Mouse (Mus musculus) hindbrain, embryonic 16.5 days (tissue): ENCODE measurements around the gene Acsm4. TPM values are rescaled to one million over a fixed set of nuclear protein-coding genes. Genes with fewer than 3 reads are reported as not detected.
"Not testable (repeated sequence)": the region's sequence is repeated elsewhere in the genome, so short reads cannot be mapped to it uniquely, and the experiment has no call there.

ENCODE experiments used
- ATAC-seq: fragments of 200-750 bp; cut with Nextera tagmentation; 2 replicates; pipeline ENCODE4 v1.8.0; 2017; ENCODE audit warnings: moderate TSS enrichment, moderate library complexity
- H3K27ac ChIP-seq: fragments of 300-500 bp; sonication (generic); 2 replicates; pipeline ENCODE4 v1.5.1; 2014; ENCODE audit warnings: low read depth, mild to moderate bottlenecking, control low read depth, low read length, moderate library complexity
- H3K27me3 ChIP-seq: fragments of 300-500 bp; sonication (generic); replicated peaks from 2 replicates; pipeline ENCODE4 v1.6.1; 2014; ENCODE audit warnings: low read length; ENCODE audit not compliant: control insufficient read depth, insufficient read depth
- H3K36me3 ChIP-seq: fragments of 300-500 bp; sonication (generic); 2 replicates; pipeline ENCODE4 v1.6.1; 2014; ENCODE audit warnings: mild to moderate bottlenecking, low read length, moderate library complexity, mixed read lengths; ENCODE audit not compliant: control insufficient read depth, insufficient read depth
- H3K4me1 ChIP-seq: fragments of 300-500 bp; sonication (generic); 2 replicates; pipeline ENCODE4 v1.6.1; 2014; ENCODE audit warnings: low read depth, low read length; ENCODE audit not compliant: control insufficient read depth, insufficient read depth
- H3K4me2 ChIP-seq: fragments of 300-500 bp; sonication (generic); 2 replicates; pipeline ENCODE4 v1.6.1; 2014; ENCODE audit warnings: mild to moderate bottlenecking, low read length, control low read depth, moderate library complexity
- H3K4me3 ChIP-seq: fragments of 300-500 bp; sonication (generic); 2 replicates; pipeline ENCODE4 v1.5.1; 2014; ENCODE audit warnings: mild to moderate bottlenecking, low read length, control low read depth, moderate library complexity
- H3K9ac ChIP-seq: fragments of 300-500 bp; sonication (generic); 2 replicates; pipeline ENCODE4 v1.6.1; 2014; ENCODE audit warnings: low read depth, mild to moderate bottlenecking, control low read depth, low read length, moderate library complexity
- H3K9me3 ChIP-seq: fragments of 300-500 bp; sonication (generic); 2 replicates; pipeline ENCODE4 v1.6.1; 2014; ENCODE audit warnings: mild to moderate bottlenecking, low read length, moderate library complexity; ENCODE audit not compliant: control insufficient read depth
- WGBS: fragments of 180-500 bp; shearing (Covaris S2); extraction: QIAGEN DNeasy Blood & Tissue Kit; methylation state at CpG from one replicate; pipeline ENCODE4 v1.1.7; 2014; 5-methylcytosine and 5-hydroxymethylcytosine counted together
- polyA plus RNA-seq: library from polyadenylated mRNA; unstranded; fragments of >200 nt; fragmentation: Nextera tagmentation; extraction: Ambion mirVana; gene quantifications from 2 replicates; pipeline ENCODE4 v1.2.1, GENCODE M21; 2015

Gene Acsm4
- polyA plus RNA-seq, 1 experiment from 2014 or later: not detected

DNA sequence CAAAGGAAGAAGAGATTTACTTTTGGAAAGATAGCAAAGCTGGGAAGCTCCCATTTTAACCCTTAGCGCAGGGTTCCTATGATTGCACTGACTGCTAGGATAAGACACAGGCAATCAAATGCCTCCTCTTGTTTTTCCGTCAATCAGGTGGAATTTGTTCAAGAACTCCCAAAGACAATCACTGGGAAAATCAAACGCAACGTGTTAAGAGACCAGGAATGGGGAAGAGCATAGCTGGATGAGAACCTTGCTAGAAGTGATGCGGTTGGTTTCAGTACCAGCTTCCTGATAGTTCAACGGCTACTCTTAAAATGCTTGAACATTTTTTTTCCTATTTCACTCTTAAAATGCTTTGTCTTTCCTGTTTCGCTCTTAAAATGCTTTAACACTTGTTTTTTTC lies 24.3 kb downstream of the Acsm4 start:
- Histone ChIP-seq H3K27ac (no peak overlapping the region), H3K9me3 (no peaks in the 10 kb centered on the region), H3K9ac (no peak overlapping the region), H3K36me3 (peaks cover 31% of the 10 kb centered on the region), H3K4me2 (no peak overlapping the region), H3K27me3 (no peaks in the 10 kb centered on the region), H3K4me3 (no peak overlapping the region), H3K4me1 (no peaks in the 10 kb centered on the region)
- ATAC-seq: no peak
- 93% methylated on average over 7 of the region's 7 CpGs for WGBS

DNA sequence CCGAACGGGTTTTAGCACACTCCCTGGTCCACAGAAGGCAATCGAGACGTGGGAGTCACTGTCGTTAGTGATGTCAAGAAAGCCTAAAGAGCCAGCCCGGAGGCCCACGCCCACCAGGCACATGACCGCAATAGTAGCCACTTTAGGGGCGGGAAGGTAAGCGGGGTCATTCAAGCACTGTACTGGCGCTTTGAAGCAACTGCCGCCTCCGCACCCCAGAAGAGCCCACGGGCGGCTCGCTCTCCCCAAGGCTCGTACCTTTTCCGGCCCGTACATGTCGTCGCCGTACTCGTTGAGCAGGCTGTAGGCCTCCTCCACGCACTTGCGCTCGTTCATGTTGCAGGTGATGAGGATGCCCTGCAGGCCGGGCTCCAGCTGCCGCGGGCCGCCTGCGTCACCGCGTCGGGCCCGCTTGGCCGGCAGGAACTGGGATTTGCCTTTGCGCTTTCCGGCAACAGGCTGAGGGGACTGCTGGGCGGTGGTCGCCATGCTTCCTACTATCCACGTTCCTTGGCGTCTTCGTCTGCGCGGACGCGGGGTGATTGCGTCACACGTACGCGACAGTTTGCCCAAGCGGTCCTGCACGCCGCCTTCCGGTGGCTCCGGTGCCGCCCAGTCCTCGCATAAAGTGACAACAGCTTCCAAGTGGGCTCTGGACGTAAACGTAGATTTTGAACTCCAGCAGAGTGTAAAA lies 30.6 kb downstream of the Acsm4 start, which contains the start of gene Thumpd1:
Thumpd1 (minus strand) TSS at position 546 of the 694 bp plus-strand sequence.
- peak within 1 kb of the TSS; percentile 69 for H3K4me2 ChIP-seq
- peak within 1 kb of the TSS; percentile 71 for H3K27ac ChIP-seq
- H3K9me3 ChIP-seq: no peaks in the 10 kb centered on the region
- peaks cover 3% of the 10 kb centered on the region for H3K4me1 ChIP-seq
- peaks cover 29% of the 10 kb centered on the region for H3K36me3 ChIP-seq
- ATAC-seq: peak; percentile 98
- peak within 1 kb of the TSS; percentile 72 for H3K4me3 ChIP-seq
- peak within 1 kb of the TSS; percentile 78 for H3K9ac ChIP-seq
- under 1% methylated on average over 60 of the region's 60 CpGs for WGBS
- H3K27me3 ChIP-seq: 0 out of 2 replicates have a peak, but pooled peaks cover 2% of the 10 kb centered on the region

DNA sequence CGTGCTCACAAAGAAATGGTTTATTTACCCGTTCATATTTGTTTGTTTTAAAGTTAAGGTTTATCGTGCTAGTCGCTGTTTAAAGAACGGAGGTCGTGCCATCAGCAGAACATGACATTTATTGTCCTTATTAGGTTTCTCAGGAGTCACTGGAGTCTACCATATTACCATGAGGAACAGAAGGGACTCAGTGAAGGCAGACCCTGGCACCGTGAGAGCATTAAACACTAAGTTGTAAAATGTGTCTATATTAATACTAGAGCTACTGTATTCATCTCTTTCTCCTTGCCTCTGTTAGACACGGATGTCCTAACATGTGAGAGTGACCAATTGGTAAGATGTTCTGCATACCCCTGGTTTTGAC lies 31.1 kb downstream of the Acsm4 start:
- H3K36me3 ChIP-seq: peaks cover 24% of the 10 kb centered on the region
- H3K9ac ChIP-seq: peak overlapping the region; percentile 16
- no peak overlapping the region for H3K27ac ChIP-seq
- H3K4me1 ChIP-seq: peaks cover 3% of the 10 kb centered on the region
- H3K4me2 ChIP-seq: peak overlapping the region; percentile 51
- WGBS: 13% methylated on average over 8 of the region's 8 CpGs
- 0 out of 2 replicates have a peak, but pooled peaks cover 2% of the 10 kb centered on the region for H3K27me3 ChIP-seq
- no peaks in the 10 kb centered on the region for H3K9me3 ChIP-seq
- H3K4me3 ChIP-seq: peak overlapping the region; percentile 72
- ATAC-seq: peak; percentile 65

DNA sequence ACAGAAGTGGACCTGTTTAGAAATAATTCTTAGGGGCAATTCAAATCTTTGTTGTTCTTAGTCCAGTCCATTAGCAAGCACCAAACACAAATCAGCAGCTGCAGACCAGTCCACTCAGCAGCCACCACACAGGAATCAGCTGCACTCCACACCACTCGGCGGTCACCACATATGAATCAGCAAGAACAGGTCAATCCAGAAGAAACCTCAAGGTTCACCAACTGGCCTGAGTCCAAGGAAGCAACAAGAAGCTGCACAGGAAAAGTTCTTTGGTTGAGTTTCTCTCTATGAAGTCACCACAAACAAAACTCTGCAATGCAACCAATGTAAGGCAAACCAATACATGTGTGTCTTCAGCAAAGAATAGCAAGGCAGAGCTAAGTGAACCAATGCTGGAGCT lies 37.8 kb downstream of the Acsm4 start:
- no peak overlapping the region for H3K4me3 ChIP-seq
- H3K36me3 ChIP-seq: no peaks in the 10 kb centered on the region
- 0 out of 2 replicates have a peak, but pooled peaks cover 2% of the 10 kb centered on the region for H3K27me3 ChIP-seq
- no peak for ATAC-seq
- no peaks in the 10 kb centered on the region for H3K9me3 ChIP-seq
- WGBS: 93% methylated on average over 2 of the region's 2 CpGs
- H3K4me1 ChIP-seq: no peaks in the 10 kb centered on the region
- H3K27ac ChIP-seq: no peak overlapping the region
- no peak overlapping the region for H3K9ac ChIP-seq
- no peak overlapping the region for H3K4me2 ChIP-seq

DNA sequence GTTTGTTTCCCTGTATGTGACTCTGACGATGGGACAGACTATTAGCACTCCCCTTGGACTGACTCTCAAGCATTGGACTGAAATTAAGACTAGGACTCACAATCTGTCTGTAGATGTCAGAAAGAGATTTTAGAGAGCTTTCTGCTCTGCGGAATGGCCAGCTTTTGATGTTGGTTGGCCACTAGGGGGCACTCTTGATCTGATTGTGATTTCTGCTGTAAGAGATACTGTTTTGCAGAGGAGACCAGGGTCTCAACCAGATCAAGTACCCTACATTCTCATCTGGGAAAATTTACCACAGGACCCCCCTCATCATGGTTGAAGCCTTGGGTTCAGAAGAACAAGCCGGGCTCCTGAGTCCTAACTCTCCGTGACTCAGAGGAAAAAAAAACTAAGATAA lies 41.4 kb downstream of the Acsm4 start:
- H3K36me3 ChIP-seq, ATAC-seq, H3K4me1 ChIP-seq, H3K9me3 ChIP-seq, H3K27me3 ChIP-seq, H3K9ac ChIP-seq, H3K4me2 ChIP-seq, H3K27ac ChIP-seq, H3K4me3 ChIP-seq: not testable (repeated sequence)
- 81% methylated on average over 4 of the region's 4 CpGs for WGBS

DNA sequence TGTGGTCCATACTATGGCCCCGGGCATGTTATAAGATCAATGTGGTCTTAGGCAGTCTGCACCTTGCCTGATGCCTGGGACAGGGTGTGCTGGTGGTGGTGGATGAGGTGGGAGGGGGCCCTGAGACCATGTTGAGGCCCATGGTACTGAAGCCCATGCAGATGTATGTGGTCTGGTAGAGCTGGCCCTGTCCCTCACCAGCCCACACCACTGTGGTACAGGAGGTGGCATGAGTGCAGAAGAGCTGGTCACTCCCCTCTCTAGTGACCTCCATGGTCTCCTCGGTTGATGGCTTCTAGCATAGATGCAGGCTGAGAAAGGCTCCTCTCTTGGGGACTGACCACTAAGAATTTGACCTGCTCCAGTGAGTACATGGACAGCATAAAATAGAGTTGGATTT lies 49.1 kb downstream of the Acsm4 start:
- no peak for ATAC-seq
- no peaks in the 10 kb centered on the region for H3K4me1 ChIP-seq
- H3K4me2 ChIP-seq: no peak overlapping the region
- WGBS: 83% methylated on average over 2 of the region's 2 CpGs
- no peaks in the 10 kb centered on the region for H3K9me3 ChIP-seq
- H3K27ac ChIP-seq: no peak overlapping the region
- no peak overlapping the region for H3K9ac ChIP-seq
- H3K27me3 ChIP-seq: no peaks in the 10 kb centered on the region
- H3K36me3 ChIP-seq: no peaks in the 10 kb centered on the region
- H3K4me3 ChIP-seq: no peak overlapping the region

DNA sequence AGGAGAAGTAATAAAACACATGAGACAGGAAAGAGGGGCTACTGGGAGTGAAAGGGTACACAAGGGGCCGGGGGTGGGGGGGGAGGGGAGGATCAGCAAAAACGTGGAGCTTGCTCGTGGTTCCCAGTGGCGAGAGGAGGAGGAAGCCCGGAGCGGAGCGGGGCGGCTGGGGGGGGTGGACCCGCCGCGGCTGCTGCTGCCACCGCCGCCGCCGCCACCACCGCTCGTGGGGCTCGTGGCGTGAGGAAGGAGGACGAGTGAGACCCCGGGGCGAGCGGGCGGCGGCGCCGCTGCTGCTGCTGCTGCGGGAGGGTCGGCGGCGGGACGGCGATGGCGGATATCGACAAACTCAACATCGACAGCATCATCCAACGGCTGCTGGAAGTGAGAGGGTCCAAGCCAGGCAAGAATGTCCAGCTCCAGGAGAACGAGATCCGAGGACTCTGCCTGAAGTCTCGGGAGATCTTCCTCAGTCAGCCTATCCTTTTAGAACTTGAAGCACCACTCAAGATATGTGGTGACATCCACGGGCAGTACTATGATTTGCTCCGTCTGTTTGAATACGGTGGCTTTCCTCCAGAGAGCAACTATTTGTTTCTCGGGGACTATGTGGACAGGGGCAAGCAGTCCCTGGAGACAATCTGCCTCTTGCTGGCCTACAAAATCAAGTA lies 50.1 kb downstream of the Acsm4 start:
- not testable (repeated sequence) for H3K27ac ChIP-seq, H3K27me3 ChIP-seq, H3K4me1 ChIP-seq, H3K36me3 ChIP-seq, H3K9me3 ChIP-seq
- 2% methylated on average over 26 of the region's 44 CpGs for WGBS
- Histone ChIP-seq H3K4me2 (peak overlapping the region; percentile 55), H3K9ac (peak overlapping the region; percentile 48; the same call in 1 of the 2 replicates), H3K4me3 (peak overlapping the region; percentile 40)
- peak; percentile 73; the same call in 1 of the 2 replicates for ATAC-seq

DNA sequence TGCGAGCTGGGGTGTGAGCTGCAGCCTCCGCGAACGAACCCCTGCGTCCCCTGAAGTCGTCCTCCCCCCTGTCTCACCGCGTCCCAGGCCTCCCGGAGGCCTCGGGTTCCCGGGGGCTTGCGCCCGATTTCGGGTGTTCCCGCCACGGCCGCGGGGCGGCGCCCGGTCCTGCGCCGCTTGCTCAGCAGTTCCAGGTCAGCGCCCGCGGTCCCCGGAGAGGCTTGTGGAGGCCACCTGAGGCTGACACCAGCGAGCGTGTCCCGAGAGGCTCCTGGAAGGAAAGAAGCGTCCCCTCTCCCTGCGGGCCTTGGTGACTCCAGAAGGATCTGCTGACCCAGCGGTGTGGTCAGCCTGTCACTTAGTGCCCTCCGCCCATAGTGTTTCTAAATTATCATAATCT lies 54.5 kb downstream of the Acsm4 start:
- 7% methylated on average over 28 of the region's 34 CpGs for WGBS
- no peak for ATAC-seq

DNA sequence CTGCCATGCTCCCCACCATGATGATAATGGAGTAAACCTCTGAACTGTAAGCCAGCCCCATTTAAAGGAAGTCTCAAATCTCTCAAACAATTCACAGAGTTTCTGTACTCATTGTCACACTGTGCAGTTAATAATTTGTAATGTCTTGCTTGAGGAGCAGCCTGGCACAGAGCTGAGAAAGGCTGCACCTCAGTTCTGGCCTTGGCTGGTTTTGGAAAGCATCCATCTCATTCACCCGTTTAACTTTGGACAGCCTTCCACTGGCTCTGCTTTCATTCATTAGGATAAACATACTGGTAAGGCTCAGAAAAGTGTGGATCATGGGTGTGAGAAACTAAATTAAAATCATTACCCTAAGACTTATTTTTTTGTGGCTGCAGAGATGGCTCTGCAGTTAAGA lies 56.0 kb downstream of the Acsm4 start:
- no peak overlapping the region for H3K9ac ChIP-seq
- no peaks in the 10 kb centered on the region for H3K9me3 ChIP-seq
- no peak overlapping the region for H3K27ac ChIP-seq
- WGBS: 52% methylated on average over 1 of the region's 1 CpGs
- H3K4me3 ChIP-seq: no peak overlapping the region
- H3K36me3 ChIP-seq: no peaks in the 10 kb centered on the region
- ATAC-seq: no peak
- H3K4me1 ChIP-seq: peaks cover 3% of the 10 kb centered on the region; the same call in 1 of the 2 replicates
- no peaks in the 10 kb centered on the region for H3K27me3 ChIP-seq
- no peak overlapping the region for H3K4me2 ChIP-seq

More for the DNA sequence above, 54.5 kb downstream of the Acsm4 start:
- H3K9ac ChIP-seq: peak overlapping the region; percentile 41; the same call in 1 of the 2 replicates
- peaks cover 3% of the 10 kb centered on the region; the same call in 1 of the 2 replicates for H3K4me1 ChIP-seq
- H3K9me3 ChIP-seq: no peaks in the 10 kb centered on the region
- H3K4me2 ChIP-seq: peak overlapping the region; percentile 43
- no peaks in the 10 kb centered on the region for H3K27me3 ChIP-seq
- no peak overlapping the region for H3K4me3 ChIP-seq
- no peak overlapping the region for H3K27ac ChIP-seq
- H3K36me3 ChIP-seq: no peaks in the 10 kb centered on the region
